Mouse (Mus musculus): Measurements from ENCODE around the gene Ppp1r1a. TPM values are rescaled to one million over a fixed set of nuclear protein-coding genes. Genes with fewer than 3 reads are reported as not detected.

Gene Ppp1r1a
- total RNA-seq (2021): 10 to 100 TPM; 23.0 to 37.4 TPM
- long read RNA-seq, experiment 1, transcript Ppp1r1a-201 (7 exons, 1,306 nt): major isoform, 48 of 56 reads
- long read RNA-seq, experiment 1, partial matches to known transcripts: 6 of 56 reads
- long read RNA-seq, experiment 1, other reads (novel, unspliced or antisense): 2 of 56 reads
- long read RNA-seq, experiment 2, transcript Ppp1r1a-201 (7 exons, 1,306 nt): major isoform, 50 of 56 reads
- long read RNA-seq, experiment 2, partial matches to known transcripts: 3 of 56 reads
- long read RNA-seq, experiment 2, other reads (novel, unspliced or antisense): 2 of 56 reads

DNA sequence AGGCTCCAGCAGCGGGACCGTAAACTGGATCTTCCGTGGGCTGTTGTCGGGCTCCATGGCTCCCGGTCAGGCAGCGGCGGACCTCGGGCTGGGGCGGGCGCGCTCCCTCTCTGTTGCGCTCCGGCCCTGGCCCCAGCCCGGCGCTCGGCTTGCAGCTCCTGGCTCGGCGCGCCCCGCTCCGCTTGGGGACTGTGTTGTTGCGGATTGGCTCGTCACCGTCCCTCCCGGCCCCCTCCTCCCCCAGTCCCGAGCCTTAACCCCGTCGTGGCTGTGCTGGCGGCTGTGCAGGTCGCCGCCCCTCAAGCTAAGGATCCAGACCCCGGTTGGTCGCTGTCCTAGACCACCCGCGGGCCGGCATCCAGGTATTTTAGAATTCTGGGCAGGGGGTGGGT lies at the start of gene Ppp1r1a:
Gene Ppp1r1a, minus strand, starts transcription at position 182 of the 392 bp plus-strand sequence.
- DNase-seq: peak; percentile 84

DNA sequence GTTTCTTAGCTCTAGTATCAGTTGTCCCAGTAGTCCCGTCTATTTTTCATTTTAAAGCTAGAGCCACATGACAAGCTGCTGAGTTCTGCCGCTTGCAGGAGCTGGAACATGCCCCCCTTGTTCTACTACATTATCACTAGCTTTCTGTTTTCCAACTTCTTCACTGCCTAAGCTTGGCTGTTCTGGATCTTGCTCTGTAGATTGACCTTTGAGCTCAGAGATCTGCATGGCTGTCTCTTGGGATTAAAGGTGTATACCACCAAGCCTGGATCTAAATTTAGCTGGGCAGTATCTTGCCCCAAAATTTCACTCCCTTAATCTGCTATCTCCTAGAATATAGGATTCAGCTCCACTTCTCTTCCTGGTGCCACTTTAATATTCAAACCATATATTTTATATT lies 48.1 kb upstream of the Ppp1r1a start:
- no peak for DNase-seq

DNA sequence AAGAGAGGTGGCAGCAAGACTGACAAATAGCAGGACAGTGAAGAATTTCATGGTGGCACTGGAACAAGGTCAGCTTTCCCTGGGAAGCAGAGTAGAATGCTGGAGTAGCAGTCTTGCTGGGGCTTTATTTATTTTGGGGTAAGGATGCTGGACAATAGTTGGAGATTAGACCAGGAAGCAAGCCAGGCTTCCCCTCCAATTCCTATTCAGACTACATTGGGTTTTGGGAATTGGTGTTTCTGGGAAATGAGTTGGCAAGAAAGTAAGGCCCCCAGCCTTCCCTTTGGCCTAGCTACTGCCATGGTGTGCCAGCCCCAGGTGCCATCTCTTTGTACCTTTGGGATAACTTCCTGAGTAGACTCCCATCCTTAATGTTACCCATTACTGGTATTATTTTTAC lies 27.2 kb upstream of the Ppp1r1a start, which contains the start of gene Glycam1:
Gene Glycam1, minus strand, starts transcription at position 101 of the 400 bp plus-strand sequence.
- DNase-seq: no peak

DNA sequence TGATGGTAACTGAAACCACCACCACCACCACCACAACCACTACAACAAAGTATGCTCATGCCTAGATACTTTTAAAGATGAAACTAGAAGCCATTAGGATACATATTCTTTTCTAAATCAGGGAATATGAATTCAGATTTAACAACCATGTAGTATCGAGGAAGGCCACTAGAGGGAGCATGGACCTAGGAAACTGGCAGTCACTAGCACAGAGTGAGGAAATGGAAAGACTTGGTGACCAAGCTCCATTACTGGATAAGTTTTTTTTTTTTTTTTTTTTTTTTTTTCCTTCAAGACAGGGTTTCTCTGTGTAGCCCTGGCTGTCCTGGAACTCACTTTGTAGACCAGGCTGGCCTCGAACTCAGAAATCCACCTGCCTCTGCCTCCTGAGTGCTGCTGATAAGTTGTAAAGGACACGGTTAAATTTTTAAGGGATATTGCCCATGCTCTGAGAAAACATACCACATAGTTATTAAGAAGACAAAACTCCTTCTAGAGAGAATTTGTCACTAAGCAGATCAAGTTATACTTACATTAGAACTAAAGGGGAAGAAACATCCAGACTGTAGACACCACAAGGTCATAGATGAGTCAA lies 14.4 kb upstream of the Ppp1r1a start:
- DNase-seq: peak; percentile 68

DNA sequence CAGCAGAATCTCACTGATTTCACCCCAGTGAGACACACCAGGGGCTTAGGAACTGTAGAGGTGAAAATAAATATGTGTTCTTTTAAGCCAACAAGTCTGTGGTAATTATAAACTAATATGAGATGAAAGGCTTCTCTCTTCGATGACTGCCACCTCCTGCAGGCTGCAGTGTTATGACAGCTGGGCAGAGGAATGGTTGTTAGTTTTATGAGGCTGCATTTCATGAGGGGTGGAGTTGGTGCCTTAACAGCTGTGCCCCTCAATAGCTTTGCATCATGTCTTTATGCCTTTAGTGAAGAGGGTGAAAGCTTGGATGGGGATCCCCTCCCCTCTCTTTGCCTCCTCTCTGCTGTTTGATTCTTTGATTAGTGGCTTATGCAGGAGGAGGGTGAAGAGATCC lies 13.2 kb upstream of the Ppp1r1a start:
- DNase-seq: no peak

DNA sequence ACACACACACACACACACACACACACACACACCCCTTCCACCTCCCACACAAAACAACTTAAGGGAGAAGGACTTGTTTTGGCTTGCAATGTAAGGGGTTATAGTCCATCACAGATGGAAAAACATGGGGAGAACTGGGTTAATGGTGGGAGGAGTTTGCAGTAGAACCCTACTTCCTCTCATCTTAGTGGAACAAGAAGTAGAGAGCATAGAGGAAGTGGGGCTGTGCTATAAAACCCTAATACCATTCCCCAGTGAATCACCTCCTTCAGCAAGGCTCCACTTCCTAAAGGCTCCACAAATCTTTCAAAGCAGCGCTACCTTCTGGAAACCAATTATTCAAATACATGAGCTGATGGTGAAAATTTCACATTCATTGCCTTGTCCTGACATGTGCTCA lies 11.7 kb upstream of the Ppp1r1a start:
- DNase-seq: no peak

DNA sequence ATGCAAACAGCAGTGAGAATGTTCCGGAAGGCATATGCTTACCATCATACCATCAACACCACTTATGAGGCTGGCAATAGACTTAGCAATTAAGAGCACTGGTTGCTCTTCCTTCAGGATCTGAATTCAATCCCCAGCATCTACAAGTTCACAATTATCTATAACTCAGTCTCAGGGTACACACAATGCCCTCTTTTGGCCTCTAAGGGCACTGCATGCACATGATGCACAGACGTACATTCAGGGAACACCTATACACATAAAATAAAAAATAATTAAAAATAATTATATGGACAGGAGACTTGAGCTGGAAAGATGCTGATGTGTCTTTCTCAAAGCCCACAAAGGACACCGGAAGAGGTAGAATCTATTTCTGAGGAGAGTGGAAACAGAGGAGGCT lies 10.2 kb upstream of the Ppp1r1a start:
- DNase-seq: no peak

DNA sequence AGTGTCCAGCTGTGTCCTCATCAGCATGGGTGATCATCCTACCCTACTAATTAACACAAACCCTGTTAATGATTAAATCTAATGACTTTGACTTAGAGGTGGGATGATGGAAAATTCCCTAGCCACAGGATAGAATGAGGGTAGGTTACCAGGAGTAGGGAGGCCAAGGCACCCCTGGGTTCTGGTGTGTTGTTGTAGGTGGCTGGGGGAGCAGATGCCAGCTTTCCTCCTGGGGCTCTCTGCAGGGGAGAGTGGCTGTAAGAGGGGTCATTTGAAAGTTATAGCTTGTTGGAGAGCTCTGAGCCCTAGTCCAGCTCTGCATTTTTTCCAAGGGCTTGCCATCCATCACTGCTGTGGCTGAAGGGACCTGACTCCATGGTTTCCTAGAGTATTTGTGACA lies 4.7 kb upstream of the Ppp1r1a start:
- no peak for DNase-seq

DNA sequence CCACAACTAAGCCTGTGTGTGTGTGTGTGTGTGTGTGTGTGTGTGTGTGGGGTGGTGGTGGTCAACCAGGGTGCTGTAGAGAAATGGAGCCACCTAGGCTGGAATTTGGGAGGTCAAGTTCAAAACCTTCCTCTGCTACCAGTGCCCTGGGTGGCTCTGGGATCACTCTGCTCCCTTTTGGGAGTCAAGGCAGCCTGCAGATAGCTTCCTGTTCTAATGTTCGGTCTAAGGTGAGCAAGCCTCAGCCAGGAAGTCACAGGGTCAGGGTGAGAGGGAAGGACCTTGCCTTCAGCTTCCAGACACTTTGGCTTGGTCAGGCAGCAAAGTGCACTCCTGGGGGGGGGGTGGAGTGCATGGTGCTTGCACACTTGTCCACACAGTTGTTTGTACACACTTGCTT lies 2.8 kb upstream of the Ppp1r1a start:
- DNase-seq: no peak

DNA sequence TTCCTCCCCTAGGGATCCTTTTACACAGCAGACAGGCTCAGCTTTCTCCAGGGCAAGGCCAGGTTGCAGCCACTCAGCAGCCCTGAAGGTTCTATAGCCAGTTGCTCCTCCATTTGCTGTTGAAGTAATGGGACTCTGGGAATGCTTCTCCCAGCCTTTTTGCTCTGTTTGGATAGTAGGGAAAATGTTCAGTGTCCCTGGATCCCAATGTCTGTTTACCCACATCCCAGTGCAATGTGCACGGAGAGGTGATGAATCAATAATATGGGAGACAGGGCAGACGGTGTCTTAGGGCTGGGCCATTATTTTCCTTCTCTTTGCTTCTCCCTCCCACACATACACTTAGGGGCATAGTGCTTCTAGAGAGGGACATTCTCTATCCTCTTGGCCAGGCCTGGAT lies 1.5 kb upstream of the Ppp1r1a start:
- no peak for DNase-seq

DNA sequence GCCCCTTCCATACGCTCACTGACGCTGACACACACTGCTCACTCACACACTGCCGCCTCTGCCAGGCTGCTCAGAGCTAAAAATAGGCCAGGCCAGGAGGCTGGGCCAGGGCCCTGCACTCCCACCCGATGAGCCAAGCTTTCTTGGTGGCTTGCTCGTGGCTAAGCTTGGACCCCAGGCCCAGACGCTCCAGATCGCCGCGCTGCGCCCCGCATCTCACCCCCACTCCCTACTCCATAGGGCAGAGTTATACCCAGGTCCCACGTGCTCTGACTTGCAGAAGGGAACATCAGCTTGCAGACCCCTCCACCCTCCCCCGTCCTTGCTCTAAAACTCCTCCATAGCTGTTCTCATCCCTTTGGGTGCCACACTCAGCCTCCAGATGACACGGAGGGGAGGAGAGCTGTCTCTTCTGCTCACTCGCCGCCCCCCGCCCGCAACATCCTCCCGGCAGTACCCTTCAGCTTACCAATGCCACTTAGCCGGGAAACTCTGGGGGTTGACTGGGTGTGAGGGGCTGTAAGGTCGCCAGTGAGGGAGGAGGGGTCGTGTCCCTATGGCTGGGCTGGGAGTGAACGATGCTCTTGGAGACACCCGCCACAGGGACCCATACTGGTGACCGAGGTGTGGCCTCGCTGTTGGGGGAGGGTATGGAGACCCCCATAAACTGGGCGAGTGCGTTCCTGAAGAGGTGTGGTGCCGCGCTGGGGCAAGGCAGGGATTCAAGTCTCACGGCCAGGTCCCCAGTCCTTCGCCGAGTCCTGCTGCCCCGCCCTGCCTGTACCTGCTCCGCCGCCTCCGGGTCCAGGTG lies 587 bp downstream of the Ppp1r1a start:
- DNase-seq: peak; percentile 24

DNA sequence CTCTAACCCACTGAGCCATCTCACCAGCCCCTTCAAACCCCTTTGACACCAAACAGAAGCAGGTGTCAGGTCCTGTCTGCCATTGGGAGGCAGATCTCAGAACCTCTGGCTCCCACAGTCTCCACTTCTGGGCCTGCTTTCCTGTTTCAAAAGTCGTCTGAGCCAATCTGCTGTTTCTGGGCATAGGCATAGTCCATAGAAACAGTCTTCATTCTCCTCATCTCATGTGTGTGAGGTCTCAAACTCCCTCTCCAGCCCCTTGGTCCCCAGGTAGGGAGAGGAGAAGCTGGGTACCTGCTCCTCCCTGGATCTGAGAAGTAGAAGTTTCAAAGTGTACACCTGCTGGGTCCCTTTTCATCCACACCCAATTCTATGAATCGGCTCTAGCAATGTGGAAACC lies 1.3 kb downstream of the Ppp1r1a start:
- DNase-seq: no peak

DNA sequence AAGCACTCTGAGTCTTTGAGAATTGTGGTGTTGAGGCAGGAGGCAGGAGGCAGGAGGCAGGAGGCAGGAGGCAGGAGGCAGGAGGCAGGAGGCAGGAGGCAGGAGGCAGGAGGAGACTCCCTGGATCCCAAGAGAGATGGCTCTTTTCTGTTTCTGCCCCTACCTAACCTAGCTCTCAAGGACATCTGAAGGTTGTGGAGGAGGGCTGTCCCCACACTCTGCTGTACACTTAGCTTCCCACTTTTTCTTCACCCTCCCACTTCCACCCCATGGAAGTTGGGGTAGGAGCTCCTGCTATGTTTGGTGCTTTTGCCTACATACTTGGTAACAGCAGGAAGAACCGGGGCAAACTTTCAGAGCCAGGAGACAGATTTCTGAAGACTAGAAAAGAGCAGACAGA lies 2.0 kb downstream of the Ppp1r1a start:
- no peak for DNase-seq

DNA sequence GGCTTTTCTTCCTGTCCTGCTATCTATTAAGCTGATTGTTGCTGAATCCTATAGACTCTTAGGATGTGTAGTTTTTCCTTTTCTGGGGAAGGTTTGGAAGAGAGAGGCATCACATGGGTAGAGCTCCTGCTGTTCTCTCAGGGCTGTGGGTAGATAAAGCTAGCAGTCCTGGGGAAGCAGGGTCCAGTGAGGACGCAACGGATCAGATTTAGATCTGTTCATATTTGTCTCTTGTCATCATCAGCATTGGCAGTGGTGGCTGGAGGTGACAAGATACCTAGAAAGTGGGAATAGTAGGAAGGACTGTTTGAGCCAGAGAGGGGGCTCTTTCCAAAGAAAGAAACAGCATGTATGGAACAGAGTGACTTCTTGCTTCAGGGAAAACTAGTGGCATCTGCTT lies 2.8 kb downstream of the Ppp1r1a start:
- DNase-seq: no peak

DNA sequence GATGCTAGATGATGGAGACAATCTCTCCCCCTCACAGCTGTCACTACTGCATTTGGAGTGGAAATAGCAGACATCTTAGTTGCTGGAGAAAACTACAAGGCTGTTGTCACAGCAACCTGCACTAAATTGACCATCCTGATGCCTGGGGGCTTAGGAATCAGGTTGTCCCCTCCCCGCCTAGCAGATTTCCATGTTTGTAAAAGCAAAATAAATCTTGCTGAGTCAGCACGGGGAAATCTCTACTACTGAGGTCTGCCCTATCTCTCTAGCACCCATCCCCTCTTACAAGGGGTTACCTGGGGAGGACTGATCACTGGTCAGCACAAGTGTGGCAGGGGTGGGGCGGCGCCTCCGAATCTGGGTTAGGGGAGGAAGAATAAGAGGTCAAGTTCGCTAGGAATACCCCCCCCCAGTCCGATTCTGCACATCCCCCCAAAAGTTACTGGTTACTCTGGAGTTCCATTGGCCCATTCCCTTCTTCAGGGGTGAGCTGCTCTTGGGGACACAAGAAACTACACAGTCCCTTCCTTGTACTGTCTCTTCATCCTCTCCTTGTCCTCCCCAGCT lies 3.7 kb downstream of the Ppp1r1a start:
- DNase-seq: no peak

DNA sequence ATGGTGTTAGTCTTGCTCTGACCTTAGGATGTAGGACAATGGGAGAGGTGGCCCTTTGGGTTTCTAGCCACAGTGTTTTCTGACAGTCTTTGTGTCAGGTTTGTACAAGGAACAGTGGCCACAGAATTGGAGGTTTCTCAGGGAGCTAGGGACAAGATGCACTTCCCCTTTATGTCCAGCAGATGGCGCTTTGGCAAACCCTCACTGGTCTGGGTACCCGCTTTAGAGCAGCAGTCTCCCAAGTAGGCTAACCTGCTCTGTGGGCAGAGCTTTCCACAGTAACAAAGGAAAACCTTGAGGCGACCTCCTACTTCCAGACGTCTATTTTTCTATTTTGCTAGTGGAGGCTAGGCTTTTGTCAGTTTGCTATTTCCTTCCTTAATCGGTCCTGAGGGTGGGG lies 7.4 kb downstream of the Ppp1r1a start:
- peak; percentile 69 for DNase-seq

DNA sequence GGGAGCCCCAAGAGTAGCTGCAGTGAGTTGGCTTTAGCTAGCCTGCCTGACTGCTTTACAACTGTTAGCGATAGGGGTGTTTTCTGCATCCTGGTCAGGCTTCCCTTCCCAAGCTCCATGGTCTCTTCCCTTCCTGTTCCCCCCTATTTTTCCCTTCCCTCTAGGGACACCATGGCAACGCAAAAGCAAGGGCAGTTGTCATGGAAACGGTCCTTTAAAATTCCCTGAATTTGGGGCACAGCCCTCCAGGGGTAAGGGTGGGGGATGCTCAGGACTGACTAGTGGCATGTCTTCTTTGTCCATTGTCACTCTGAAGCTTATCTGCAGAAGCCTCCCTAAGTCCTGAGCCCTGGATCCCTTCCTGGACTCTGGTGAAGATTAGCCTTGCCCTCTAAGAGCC lies 14.6 kb downstream of the Ppp1r1a start:
- no peak for DNase-seq

DNA sequence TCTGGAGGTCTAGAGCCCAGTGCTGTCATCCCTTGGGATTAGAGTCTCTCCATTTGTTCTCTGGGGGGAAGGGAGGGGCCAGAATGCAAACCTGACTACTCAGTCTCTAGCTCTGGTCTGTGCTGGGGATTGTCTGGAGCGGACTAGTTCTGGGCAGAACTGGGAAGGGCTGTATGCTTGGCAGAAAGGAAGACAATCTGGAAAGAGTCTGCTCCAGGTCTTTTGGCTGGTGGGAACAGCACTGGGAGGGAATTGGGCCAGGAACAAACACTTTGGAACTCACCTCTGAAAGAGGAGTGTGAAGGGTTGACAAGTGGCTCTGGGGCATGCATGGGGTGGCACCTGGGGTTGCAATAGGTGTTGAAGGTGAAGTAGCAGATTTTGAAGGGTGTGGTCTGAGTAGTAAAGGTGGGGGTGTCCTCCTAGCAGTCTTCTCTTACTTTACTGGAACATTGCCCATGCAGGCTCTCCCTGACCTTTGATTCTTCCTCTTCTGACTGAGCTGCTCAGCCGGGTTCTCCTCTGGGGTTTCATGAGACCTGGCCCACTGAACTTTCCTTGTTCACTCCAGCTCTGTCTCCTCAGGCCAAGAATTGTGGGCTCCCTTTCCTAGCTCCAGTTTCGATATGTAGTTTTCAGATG lies 15.2 kb downstream of the Ppp1r1a start:
- peak; percentile 26 for DNase-seq

DNA sequence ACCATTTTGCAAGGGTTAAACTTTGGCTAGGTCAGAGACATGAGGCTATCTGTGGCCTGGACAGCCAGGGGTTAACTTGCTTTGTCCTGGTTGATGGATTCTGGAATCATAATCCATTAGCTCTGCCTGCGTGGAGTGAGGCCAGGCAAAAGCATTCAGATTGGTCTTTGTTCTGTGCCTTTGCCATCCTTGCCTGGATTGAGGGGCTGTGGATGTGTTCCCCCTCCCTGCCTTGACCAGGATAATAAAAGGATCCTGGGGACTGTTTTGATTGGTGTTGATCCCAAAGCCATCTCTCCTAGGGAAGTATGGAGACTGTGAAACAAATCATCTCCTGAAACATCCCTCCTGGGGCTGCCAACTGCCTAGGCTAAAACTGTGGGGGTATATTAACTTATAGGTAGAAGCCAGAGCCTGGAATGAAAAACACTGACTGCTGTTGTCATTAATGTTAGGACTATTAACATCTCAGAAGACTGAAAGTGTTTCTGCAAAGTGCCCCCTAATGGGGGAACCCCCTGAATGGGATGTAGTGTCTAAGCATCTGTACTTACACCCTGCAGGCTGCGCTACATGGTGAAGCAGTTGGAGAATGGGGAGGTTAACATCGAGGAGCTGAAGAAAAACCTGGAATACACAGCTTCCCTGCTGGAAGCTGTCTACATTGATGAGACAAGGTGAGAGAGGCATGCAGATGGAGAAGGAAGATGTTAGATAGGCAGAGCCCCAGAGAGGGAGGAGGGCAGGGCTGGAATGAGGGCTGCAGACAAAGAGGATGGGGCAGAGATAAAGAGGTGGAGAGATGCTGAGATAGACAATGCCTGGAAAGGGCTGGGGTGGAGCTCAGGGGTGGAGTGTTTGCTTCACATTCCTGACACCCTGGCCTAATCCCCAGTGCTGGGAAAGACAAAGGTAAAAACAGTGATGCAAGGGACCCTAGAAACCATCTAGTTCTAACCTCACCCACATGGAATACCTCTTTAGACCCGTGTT lies 18.1 kb downstream of the Ppp1r1a start:
- no peak for DNase-seq

DNA sequence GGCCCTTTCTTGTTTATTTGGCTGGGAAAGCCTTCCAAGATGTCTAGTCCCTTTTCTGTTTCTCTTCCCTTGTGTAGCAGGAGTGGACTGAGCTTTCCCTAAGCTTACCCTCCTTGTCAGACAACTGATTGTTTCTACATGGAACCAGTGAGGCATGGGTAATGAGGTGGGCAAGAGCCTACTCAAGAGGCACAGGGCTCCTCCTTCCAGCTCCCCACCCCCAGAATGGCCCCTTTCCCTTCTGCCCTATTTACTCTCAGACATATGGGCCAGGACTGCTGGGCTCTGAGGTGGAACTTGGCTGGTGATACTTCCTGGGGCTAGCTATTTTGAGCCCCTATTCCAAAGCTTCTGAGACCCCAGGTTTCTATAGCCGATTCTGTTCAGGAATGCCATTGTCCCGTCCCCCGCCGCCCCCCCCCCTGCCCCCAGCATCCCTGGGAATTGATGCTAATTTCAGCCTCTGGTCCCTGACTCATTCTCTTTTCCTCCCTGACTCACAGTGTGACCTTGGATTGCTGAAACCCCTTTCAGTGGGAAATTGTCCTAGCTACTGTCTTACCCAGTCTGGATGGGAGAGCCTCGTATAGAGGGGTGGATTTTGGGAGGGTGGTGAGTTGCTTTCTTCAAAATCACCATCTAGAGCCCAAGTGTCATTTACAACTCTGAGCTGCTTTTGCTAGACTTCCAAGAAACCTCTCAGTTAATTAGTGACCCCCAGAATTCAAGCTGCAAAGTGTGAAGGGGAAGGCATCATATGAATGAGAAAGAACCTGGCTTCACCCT lies 19.0 kb downstream of the Ppp1r1a start:
- no peak for DNase-seq
